Mouse (Mus musculus): Measurements from ENCODE around the gene Srsf3.

DNA sequence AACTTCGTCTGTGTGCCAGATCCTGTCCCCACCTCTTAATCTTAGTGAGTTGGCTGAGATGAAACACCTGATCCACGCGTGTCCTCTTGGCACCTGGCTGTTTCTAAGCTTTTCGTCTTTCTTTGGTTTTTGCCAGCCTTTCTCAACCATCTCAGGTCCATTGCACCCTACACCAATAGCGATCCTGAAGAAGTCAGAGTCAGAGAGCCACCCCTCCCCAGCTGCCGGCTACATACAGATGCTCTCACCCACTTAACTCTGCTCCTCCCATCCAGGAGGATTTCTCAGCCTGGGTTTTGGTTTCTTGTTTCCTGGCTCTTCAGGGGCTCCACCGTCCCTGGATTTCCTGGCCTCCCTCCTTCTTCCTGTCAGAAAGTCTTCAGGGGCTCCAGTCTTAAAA is 13.0 kb upstream of the Srsf3 start:
- TF ChIP-seq POLR2A (IDR thresholded peaks at IDR 0.05; ENCODE audit: low read depth, low read length) (no peak), CTCF (conservative IDR thresholded peaks at IDR 0.05 in 1 of 2, IDR thresholded peaks at IDR 0.05 in 1 of 2; ENCODE audit: low read depth in 2 of 2, low read length in 2 of 2) (no peak), TCF12 (IDR thresholded peaks at IDR 0.05; ENCODE audit: low read depth, low read length) (no peak), POLR2AphosphoS2 (IDR thresholded peaks at IDR 0.05; ENCODE audit: low read depth, low read length) (no peak), BHLHE40 (IDR thresholded peaks at IDR 0.05; ENCODE audit: low read depth, low read length) (no peak), E2F4 (IDR thresholded peaks at IDR 0.05; ENCODE audit: insufficient replicate concordance, low read depth, low read length) (no peak), USF1 (IDR thresholded peaks at IDR 0.05; ENCODE audit: low read depth, low read length) (no peak), MAZ (IDR thresholded peaks at IDR 0.05; ENCODE audit: low read depth, low read length) (no peak), MYC (IDR thresholded peaks at IDR 0.05; ENCODE audit: low read depth, low read length) (no peak), MXI1 (IDR thresholded peaks at IDR 0.05; ENCODE audit: low read depth, low read length) (no peak), EP300 (IDR thresholded peaks at IDR 0.05; ENCODE audit: low read length) (no peak)
